ENCODE assay signal across 12 mouse cellular contexts in the genomic region with DNA sequence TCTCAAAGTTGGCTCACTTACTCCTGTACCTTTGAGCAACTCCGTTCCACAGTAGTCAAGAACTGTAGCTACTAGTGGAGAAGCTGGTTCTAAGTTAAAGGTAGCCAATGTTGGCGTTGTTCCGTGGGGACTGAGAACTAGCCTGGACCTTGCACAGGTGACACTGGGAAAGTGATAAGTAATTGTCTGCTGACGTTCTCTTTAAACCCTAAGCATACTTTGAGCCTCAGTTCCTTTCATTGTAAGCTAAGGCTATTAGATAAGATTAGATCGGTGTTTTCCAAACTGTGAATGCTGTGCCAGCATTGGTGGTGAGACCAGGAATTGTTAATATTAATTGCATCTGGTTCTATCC.
A peak's percentile ranks its signal among the peaks of the same experiment; 100 is the strongest.
DNase-seq lines count a peak whose midpoint lies in the region; ATAC-seq and TF ChIP-seq lines count a peak whose summit lies in the region.
"Had no signal": no experiment of that assay in that cellular context is flagged by ENCODE, and none has a peak within 500 bp of the region (broad histone marks: within the 10 kb centered on the region; RNA-seq: fewer than 3 reads in every experiment).

No protein-coding gene starts in this region.

- H3K9ac ChIP-seq in forebrain, embryonic 16.5 days (replicated peaks; ENCODE audit: low read depth, low read length), result no peak overlapping the region
- H3K9ac ChIP-seq in forebrain, postnatal 0 days, result no peak overlapping the region
- H3K9ac ChIP-seq in hindbrain, postnatal 0 days (replicated peaks; ENCODE audit: low read length), result no peak overlapping the region
- H3K9ac ChIP-seq in hindbrain, embryonic 16.5 days (ENCODE audit: low read depth, low read length), result no peak overlapping the region
- H3K9ac ChIP-seq in neural tube, embryonic 14.5 days (replicated peaks; ENCODE audit: low read depth, low read length), result no peak overlapping the region
- no peak overlapping the region for H3K9ac ChIP-seq in neural tube, embryonic 15.5 days (replicated peaks)
- H3K9ac ChIP-seq: embryonic facial prominence, embryonic 13.5 days; heart, embryonic 12.5 days had no signal

- 0 out of 2 replicates have a peak, but pooled peaks cover 3% of the 10 kb centered on the region for H3K4me1 ChIP-seq in forebrain, embryonic 16.5 days (replicated peaks; ENCODE audit: control insufficient read depth, insufficient read depth, low read length)
- H3K4me1 ChIP-seq in forebrain, postnatal 0 days (ENCODE audit: insufficient read depth), result no peaks in the 10 kb centered on the region
- H3K4me1 ChIP-seq in hindbrain, postnatal 0 days (ENCODE audit: insufficient read depth, low read length), result no peaks in the 10 kb centered on the region
- no peaks in the 10 kb centered on the region for H3K4me1 ChIP-seq in hindbrain, embryonic 16.5 days (ENCODE audit: control insufficient read depth, insufficient read depth, low read depth, low read length)
- no peaks in the 10 kb centered on the region for H3K4me1 ChIP-seq in neural tube, embryonic 14.5 days (ENCODE audit: control insufficient read depth, insufficient read depth, low read length)
- no peaks in the 10 kb centered on the region for H3K4me1 ChIP-seq in neural tube, embryonic 15.5 days
- H3K4me1 ChIP-seq: embryonic facial prominence, embryonic 13.5 days; heart, embryonic 12.5 days had no signal

- no peaks in the 10 kb centered on the region for H3K9me3 ChIP-seq in forebrain, embryonic 16.5 days (ENCODE audit: control insufficient read depth, low read length)
- H3K9me3 ChIP-seq in forebrain, postnatal 0 days (ENCODE audit: low read length), result no peaks in the 10 kb centered on the region
- no peaks in the 10 kb centered on the region for H3K9me3 ChIP-seq in hindbrain, postnatal 0 days (ENCODE audit: low read length)
- no peaks in the 10 kb centered on the region for H3K9me3 ChIP-seq in hindbrain, embryonic 16.5 days (ENCODE audit: control insufficient read depth, low read length)
- no peaks in the 10 kb centered on the region for H3K9me3 ChIP-seq in neural tube, embryonic 14.5 days (ENCODE audit: control insufficient read depth, low read length)
- H3K9me3 ChIP-seq in neural tube, embryonic 15.5 days (replicated peaks), result no peaks in the 10 kb centered on the region
- H3K9me3 ChIP-seq: embryonic facial prominence, embryonic 13.5 days; heart, embryonic 12.5 days had no signal

- 84% methylated on average over 5 of the region's 5 CpGs for WGBS in forebrain, embryonic 16.5 days
- WGBS in forebrain, postnatal 0 days, result 82% methylated on average over 5 of the region's 5 CpGs
- 82% methylated on average over 5 of the region's 5 CpGs for WGBS in hindbrain, postnatal 0 days
- WGBS in hindbrain, embryonic 16.5 days, result 85% methylated on average over 5 of the region's 5 CpGs
- 88% methylated on average over 5 of the region's 5 CpGs for WGBS in neural tube, embryonic 14.5 days
- 88% methylated on average over 5 of the region's 5 CpGs for WGBS in neural tube, embryonic 15.5 days

- ATAC-seq in forebrain, embryonic 16.5 days, result 0 out of 2 replicates have a peak, but pooled peaks have one; percentile 12
- ATAC-seq in forebrain, postnatal 0 days, result no peak
- 0 out of 2 replicates have a peak, but pooled peaks have one; percentile 35 for ATAC-seq in hindbrain, postnatal 0 days
- no peak for ATAC-seq in hindbrain, embryonic 16.5 days
- ATAC-seq in neural tube, embryonic 14.5 days (ENCODE audit: low read depth), result peak; percentile 38; the same call in 1 of the 2 replicates
- ATAC-seq in neural tube, embryonic 15.5 days (ENCODE audit: low FRiP score), result no peak; the same call in 1 of the 2 replicates

- no peak overlapping the region for H3K4me3 ChIP-seq in forebrain, embryonic 16.5 days (replicated peaks; ENCODE audit: low read length)
- no peak overlapping the region for H3K4me3 ChIP-seq in forebrain, postnatal 0 days (ENCODE audit: low read depth, low read length)
- no peak overlapping the region for H3K4me3 ChIP-seq in hindbrain, postnatal 0 days (ENCODE audit: low read length)
- no peak overlapping the region for H3K4me3 ChIP-seq in hindbrain, embryonic 16.5 days (ENCODE audit: low read length)
- no peak overlapping the region for H3K4me3 ChIP-seq in neural tube, embryonic 14.5 days (ENCODE audit: low read depth, low read length)
- no peak overlapping the region for H3K4me3 ChIP-seq in neural tube, embryonic 15.5 days (replicated peaks)
- H3K4me3 ChIP-seq: embryonic facial prominence, embryonic 13.5 days; gastrocnemius, adult 2 months; heart, embryonic 12.5 days had no signal

- no peak for TF ChIP-seq CTCF in forebrain, postnatal 0 days (IDR thresholded peaks at IDR 0.05; ENCODE audit: low read depth)
- TF ChIP-seq CTCF in hindbrain, postnatal 0 days (IDR thresholded peaks at IDR 0.05; ENCODE audit: low read depth), result no peak

- no peak overlapping the region for H3K27ac ChIP-seq in forebrain, embryonic 16.5 days (ENCODE audit: low read length)
- no peak overlapping the region for H3K27ac ChIP-seq in forebrain, postnatal 0 days (ENCODE audit: low read depth, low read length)
- H3K27ac ChIP-seq in hindbrain, postnatal 0 days, result no peak overlapping the region
- H3K27ac ChIP-seq in hindbrain, embryonic 16.5 days (ENCODE audit: low read depth, low read length), result no peak overlapping the region
- H3K27ac ChIP-seq in neural tube, embryonic 14.5 days (ENCODE audit: low read depth, low read length), result no peak overlapping the region
- H3K27ac ChIP-seq in neural tube, embryonic 15.5 days (replicated peaks), result no peak overlapping the region
- H3K27ac ChIP-seq: embryonic facial prominence, embryonic 13.5 days; gastrocnemius, adult 2 months had no signal

- no peaks in the 10 kb centered on the region for H3K27me3 ChIP-seq in forebrain, embryonic 16.5 days (replicated peaks; ENCODE audit: control insufficient read depth, insufficient read depth, low read length)
- H3K27me3 ChIP-seq in forebrain, postnatal 0 days (ENCODE audit: insufficient read depth, low read length), result no peaks in the 10 kb centered on the region
- H3K27me3 ChIP-seq in hindbrain, postnatal 0 days (ENCODE audit: insufficient read depth, low read length), result no peaks in the 10 kb centered on the region
- H3K27me3 ChIP-seq in hindbrain, embryonic 16.5 days (replicated peaks; ENCODE audit: control insufficient read depth, insufficient read depth, low read length), result no peaks in the 10 kb centered on the region
- no peaks in the 10 kb centered on the region for H3K27me3 ChIP-seq in neural tube, embryonic 14.5 days (ENCODE audit: control insufficient read depth, insufficient read depth, low read length)
- H3K27me3 ChIP-seq in neural tube, embryonic 15.5 days (replicated peaks), result no peaks in the 10 kb centered on the region
- H3K27me3 ChIP-seq: CH12.LX; heart, embryonic 12.5 days had no signal

- H3K36me3 ChIP-seq in forebrain, embryonic 16.5 days (ENCODE audit: control insufficient read depth, insufficient read depth), result no peaks in the 10 kb centered on the region
- no peaks in the 10 kb centered on the region for H3K36me3 ChIP-seq in forebrain, postnatal 0 days (ENCODE audit: insufficient read depth)
- no peaks in the 10 kb centered on the region for H3K36me3 ChIP-seq in hindbrain, postnatal 0 days (ENCODE audit: insufficient read depth, low read length)
- H3K36me3 ChIP-seq in hindbrain, embryonic 16.5 days (ENCODE audit: control insufficient read depth, insufficient read depth, low read length), result no peaks in the 10 kb centered on the region
- H3K36me3 ChIP-seq in neural tube, embryonic 14.5 days (ENCODE audit: control insufficient read depth, insufficient read depth, low read length), result no peaks in the 10 kb centered on the region
- H3K36me3 ChIP-seq in neural tube, embryonic 15.5 days, result no peaks in the 10 kb centered on the region
- H3K36me3 ChIP-seq: embryonic facial prominence, embryonic 13.5 days; heart, embryonic 12.5 days had no signal

- no peak for DNase-seq in forebrain, postnatal 0 days
- no peak for DNase-seq in hindbrain, postnatal 0 days (ENCODE audit: low spot score)
- no peak for DNase-seq in layer of hippocampus, postnatal 36 days
- DNase-seq: gastrocnemius, postnatal 25 days had no signal

- no peak overlapping the region for H3K4me2 ChIP-seq in forebrain, embryonic 16.5 days (ENCODE audit: low read length)
- no peak overlapping the region for H3K4me2 ChIP-seq in forebrain, postnatal 0 days (ENCODE audit: low read depth)
- no peak overlapping the region for H3K4me2 ChIP-seq in hindbrain, postnatal 0 days (ENCODE audit: low read depth, low read length)
- no peak overlapping the region for H3K4me2 ChIP-seq in hindbrain, embryonic 16.5 days (ENCODE audit: low read length)
- no peak overlapping the region for H3K4me2 ChIP-seq in neural tube, embryonic 14.5 days (ENCODE audit: low read depth, low read length)
- no peak overlapping the region for H3K4me2 ChIP-seq in neural tube, embryonic 15.5 days
- H3K4me2 ChIP-seq: embryonic facial prominence, embryonic 13.5 days; heart, embryonic 12.5 days had no signal

Comparison
In these comparisons a context has a peak if more than half of its experiments do, and no peak if none do; other contexts are left out.
1. ATAC-seq: peak in forebrain, embryonic 16.5 days (single experiment), hindbrain, postnatal 0 days (single experiment) and neural tube, embryonic 14.5 days (single experiment); none in forebrain, postnatal 0 days (single experiment), hindbrain, embryonic 16.5 days (single experiment) and neural tube, embryonic 15.5 days (single experiment).